Mouse (Mus musculus): Measurements from ENCODE around the gene Sema3a. TPM values are rescaled to one million over a fixed set of nuclear protein-coding genes. Genes with fewer than 3 reads are reported as not detected.
"Not testable (repeated sequence)": the region's sequence is repeated elsewhere in the genome, so short reads cannot be mapped to it uniquely, and the experiment has no call there.

Sema3a gene
- polyA plus RNA-seq, 1 experiment: 0.28 TPM

DNA sequence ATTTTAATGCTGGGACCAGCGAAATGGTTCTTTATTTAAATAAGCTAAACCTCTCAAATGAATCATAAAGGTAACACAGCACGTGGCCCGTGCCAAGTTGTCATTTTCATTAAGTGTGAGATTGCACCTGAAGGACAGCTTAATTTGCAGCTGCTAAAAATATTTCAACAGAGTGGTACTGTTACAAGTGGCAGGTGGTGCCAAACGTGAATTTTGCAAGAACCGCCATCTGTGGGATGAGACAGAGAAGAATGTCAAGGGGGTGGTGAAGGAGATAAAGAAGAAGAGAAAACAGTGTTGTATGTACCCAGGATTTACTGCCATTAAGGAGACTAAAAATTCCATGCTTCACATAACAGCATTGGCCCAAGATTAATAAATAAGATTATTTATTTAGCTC, 423.9 kb downstream of the Sema3a start:
- peak; percentile 19 for DNase-seq (ENCODE audit: low read depth)

DNA sequence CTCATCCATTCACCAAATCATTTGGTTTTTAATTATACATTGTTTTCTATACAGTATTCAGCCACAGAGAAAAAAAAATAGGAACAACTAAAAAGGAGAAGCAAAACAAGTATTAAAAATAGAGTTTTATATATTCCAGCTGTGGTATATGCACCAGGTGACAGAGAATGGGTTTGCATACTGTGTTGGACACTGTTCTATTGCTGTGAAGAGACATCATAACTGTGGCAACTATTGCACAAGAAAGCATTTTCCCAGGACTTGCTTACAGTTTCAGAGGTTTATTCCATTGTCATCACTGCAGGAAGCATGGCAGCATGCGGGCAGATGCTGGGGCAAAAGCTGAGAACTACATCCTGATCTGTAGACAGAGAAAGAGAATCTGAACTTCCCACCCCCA, 425.7 kb downstream of the Sema3a start:
- no peak for DNase-seq (ENCODE audit: low read depth)

DNA sequence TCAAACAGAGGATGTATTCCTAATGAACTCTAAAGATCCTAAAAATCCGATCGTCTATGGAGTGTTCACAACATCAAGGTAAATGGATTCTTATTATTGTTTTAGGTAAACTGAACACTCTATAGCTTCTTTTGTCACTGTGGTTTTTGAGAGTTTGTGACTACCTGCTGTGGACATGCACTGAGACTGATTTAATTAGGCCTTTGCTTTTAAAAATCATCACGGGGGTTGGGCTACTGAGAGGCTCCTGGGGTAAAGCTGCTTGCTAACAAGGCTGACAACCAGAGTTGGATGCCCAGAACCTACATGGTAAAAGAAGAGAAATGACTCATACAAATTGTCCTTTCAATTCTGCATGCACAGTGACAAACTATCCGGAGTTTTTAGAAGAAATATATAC, 432.0 kb downstream of the Sema3a start:
- DNase-seq (ENCODE audit: low read depth): no peak

DNA sequence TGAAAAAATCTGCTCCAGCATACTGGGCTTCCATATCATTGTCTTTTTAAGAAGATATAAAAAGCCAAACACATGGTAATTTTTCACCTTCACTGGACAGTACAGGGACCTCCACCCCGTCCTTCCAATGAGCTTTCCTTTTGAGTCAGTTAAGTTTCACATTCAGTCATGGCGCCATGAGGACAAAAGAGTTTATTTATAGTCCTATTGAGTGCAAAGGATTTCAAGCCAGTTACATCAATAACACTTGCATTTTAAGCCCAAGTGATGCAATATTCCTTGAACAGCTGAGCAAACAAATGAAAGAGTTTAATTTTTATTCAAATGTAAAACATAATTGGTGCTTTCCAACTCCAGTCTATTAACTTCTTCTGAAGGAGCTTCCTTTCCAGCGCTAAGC, 448.7 kb downstream of the Sema3a start:
- no peak for DNase-seq (ENCODE audit: low read depth)

DNA sequence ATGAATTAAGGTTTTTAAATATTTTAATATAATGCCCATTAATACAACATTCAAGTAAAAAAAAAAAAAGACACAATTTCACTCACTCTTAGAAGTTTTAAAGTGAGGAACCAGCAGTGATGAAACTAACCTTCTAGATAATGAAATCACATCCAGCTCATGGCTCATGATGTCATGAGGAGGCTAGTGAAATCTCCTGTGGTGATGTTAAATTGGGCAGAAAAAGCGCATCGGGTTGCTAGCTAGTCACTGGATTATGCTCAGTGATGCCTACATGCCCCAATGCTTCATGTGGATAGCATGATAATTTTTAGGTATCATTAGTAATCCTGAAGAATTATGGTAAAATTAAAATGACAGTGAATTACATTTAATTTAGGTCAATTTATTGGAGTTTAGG, 453.9 kb downstream of the Sema3a start:
- DNase-seq (ENCODE audit: low read depth): no peak

DNA sequence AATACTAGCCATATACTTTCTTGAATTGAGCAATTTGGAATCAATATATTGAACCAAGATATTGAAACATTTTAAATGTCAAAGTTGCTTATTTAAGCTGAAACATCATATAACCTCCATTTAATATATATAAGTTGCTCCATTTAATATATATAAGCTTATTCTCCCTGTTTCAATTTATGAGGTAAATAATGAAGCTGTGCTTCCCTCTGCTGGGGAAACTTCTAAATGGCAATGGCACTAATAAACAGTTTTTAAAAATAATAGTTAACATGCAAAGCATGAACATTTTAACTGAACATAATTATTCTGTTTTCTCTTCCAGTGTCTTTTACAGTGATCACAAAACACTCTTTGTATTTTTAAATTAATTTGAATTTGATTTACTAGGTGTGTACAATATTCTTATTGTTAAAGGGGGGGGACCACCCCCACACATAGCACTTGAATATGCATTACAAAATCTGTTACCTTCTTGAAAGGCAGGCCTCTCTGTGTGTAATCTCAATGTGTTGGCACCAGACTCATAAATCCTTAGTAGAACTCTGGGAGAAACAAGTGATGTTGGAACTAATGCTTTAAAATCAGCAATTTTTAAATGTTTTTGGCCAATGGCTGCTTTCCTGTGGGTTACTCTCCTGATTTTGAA, 460.5 kb downstream of the Sema3a start:
- no peak for DNase-seq (ENCODE audit: low read depth)

DNA sequence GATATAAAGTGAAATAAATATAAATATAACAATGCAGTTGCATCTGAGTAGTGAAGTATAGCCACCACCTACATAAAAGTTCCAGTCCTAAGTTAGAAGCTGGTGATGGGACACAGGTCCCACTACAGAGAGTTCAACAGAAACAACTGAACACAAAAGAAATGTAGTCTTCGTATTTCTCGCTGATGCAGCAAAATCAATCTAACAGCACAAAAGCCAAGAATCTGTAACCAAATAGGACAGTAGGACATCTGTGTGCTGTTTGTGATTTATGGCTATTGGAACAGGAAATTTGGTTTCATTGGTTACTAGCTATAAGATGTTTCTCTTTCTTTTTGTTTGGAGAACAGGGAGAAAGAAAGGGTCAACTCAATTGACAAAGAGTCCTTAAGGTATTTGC, 469.2 kb downstream of the Sema3a start:
- DNase-seq (ENCODE audit: low read depth): no peak

DNA sequence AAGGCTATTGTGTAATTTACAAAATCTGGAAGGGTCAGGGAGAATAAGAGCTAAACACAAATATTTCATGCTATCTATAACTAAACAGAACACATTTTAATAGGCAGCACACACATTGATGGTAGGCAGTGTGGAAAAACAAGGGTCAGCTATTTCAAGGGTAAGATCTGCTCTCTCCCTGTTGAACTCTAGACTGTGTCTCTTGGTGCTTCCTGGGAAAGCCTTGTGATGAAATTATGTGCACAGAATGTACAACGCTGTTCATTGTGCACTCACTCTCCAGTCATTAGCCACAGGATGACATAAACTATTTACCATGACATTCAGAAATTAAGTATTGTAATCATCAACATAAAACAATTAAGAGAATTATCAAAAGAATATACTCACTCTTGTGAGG, 486.4 kb downstream of the Sema3a start:
- DNase-seq (ENCODE audit: low read depth): no peak

DNA sequence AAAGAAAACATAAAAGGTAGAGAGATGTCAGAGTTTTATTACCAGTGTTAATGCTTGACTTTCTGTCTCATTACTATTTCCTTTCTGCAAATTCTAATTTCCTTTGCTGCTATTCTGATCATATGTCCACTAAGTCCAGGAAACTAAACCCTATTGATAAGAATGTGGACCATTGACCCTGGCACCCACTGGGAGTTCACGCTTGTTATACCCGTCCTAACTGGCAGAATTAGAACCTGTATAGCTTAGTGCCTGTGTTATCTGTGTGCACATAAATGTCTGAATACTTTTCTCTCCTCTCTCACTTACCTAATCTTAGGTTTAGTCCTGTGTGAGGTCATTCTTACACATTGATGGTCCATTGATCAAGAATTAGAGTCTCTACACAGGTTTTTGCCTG, 486.9 kb downstream of the Sema3a start:
- no peak for DNase-seq (ENCODE audit: low read depth)

DNA sequence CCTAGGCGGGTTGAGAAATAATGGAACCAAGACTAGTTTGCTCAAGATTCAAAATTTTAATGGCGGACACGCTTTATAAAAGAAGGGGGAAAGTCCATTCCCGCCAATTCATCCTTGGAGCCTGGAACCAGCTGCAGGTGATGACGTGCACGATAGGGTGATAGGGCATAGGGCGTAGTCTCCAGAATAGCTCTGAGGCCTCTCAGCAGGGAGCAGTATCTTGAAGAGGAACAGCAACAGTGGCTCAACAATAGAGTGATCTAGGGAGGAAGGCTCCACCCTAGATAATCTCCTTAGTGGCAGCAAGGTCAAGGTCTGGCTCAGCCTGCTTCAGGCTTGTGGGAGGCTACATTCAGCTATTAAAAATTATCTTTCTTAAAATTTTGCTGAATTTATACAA, 489.4 kb downstream of the Sema3a start:
- DNase-seq (ENCODE audit: low read depth): not testable (repeated sequence)

DNA sequence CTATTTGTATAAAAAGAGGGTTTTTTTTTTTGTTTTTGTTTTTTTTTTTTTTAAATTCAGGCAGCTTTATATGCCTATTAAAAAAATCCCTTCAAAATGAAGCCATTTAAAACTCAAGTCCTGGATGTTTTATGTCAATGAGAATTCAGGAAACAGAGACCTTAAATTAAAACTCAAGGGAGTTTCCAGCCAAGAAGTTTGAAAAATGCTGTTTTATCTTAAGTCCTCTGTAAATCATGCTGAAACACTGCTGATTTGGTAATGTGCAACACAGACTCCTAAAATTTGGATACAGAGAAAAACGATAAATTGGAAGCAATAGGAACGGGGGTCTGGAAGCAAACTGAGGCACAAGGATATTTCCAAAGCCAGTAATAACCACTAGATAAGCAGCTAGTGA, 490.7 kb downstream of the Sema3a start:
- DNase-seq (ENCODE audit: low read depth): no peak

DNA sequence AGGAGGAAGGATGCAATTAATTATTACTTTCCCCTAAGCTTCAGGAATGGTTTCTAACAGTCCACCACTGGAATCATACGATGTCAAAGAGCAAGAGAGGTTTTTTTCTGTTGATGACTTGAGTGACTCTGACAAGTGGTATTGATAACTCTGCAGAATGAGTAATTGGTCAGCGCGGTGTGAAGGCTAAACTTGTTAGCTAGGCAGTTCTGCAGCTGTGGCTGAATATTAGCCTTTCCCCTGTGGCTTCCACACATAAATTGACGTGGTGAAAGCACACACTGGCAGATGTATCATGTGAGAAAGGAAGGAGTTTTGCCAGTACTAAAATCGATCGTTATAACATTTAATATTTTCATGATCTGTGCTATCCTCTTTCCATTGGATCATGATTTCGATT, 497.4 kb downstream of the Sema3a start:
- DNase-seq (ENCODE audit: low read depth): no peak

DNA sequence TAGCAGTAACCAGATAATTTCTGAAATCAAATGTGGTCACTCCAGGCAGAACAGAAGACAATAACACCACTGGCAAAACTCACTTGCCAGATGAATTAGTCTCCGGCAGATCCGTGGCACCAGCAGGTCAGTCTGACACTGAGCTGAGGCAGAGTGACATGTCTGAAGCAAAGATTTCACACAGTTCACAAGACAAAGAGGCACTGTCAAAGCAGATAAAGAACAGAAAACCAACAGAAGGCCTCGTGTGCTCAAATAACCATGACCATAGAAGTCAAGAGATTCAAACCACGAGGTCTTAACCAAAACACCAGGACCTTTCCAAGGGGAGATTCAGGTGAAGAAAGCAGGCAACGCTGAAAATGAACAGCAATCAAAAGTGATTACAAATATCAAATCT, 499.5 kb downstream of the Sema3a start:
- DNase-seq (ENCODE audit: low read depth): no peak

DNA sequence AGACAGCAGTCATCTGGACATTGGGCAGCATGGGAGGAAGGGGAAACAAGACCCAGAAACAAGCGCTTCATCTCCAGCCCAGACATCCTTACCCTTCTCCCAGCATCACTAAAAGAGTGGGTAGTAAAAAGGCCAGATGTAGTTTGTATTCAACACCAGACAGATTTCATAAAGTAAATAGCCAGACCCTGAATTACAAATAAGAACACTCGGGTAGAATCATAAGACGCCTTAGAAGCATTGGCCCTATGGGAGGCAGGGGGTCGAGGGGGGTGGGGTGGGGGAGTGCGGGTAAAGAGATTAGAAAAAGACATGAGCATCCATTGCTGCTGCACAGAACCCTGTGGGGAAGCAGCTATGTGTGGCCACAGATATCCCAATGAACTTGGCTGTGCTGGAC, 500.9 kb downstream of the Sema3a start:
- DNase-seq (ENCODE audit: low read depth): no peak

DNA sequence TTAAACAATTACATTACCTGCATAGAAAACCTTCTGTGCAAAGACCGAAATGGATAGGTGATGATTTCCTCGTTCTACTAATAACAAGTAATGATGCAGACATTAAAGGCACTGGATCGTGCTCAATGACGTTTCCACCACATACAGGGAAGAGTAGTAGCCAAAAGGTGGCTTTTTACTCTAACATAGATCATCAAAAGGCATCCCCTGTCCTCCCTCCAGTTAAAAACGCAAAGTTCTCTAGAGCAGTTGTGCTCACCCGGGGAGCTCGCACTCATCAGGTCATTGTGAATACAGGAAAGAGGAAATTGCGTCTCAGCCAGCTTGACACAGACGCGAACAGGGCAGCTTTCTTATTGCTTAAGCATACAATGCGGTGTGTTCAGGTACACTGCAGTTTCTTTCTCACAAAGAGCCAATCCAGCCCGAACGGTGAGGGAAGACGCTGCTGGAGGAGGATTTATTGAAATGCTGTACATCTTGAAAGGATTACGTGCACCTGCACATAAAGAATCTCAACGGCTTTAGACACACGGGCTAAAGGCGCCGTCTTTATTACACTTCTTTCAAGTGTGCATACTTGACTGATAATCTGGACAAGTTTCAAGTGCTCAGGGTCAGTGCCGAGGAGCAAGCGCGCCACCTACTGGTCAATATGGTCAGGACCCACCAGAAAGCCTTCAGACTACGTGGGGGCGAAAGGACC, 503.5 kb downstream of the Sema3a start:
- peak; percentile 5 for DNase-seq (ENCODE audit: low read depth)

DNA sequence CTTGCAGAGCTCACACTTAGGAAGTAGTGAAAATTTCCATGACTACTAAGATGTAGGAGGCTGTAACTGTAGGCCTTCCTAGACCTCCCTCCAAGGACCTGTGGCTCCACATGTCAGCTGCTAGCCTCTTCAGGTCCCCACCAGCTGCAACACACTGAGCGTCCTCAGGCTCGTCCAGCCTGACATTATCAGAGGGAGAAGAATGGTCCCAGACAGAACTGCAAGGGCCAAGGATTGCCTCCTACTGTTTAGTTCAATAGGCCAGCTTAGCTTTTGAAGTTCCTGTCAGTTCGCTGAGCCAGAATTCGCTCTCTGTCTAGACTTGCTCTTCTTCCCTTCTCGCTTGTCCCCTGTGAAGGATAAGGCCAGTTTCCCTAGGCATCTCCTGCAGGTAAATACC, 504.7 kb downstream of the Sema3a start:
- no peak for DNase-seq (ENCODE audit: low read depth)

DNA sequence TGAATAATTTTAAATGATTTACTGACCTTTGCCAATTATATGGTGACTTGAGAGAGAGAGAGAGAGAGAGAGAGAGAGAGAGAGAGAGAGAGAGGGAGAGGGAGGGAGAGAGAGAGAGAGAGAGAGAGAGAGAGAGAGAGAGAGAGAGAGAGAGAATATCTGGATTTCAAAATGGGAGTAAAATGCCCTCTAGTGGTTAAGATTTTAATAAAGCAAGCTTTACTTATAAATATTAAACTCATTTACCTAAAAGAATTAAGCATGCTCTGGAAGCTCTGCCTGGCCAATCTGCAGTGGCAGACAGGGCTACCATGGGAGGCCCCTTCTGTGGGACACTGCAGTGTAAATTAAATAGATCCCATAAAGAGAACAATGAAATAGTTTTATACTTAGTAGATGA, 505.5 kb downstream of the Sema3a start:
- no peak for DNase-seq (ENCODE audit: low read depth)

DNA sequence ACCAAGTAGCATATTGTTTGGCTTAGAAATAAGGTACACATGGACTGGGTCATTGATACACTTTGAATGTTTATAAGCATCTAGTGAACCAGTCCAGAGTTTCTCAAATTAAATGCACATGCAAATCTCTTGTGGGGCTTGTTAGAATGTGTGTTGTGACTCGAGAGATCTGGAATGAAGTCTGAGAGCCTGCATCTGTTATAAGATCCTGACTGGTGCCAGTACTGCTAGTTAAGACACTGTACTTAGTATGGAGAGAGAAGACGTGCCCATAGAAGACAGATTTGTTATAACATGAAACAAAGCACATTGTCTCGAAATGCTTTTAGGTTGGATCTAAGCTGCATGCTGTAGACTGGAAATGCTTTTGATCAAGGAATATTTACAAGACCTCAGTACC, 511.0 kb downstream of the Sema3a start:
- no peak for DNase-seq (ENCODE audit: low read depth)

Measured in gonadal fat pad, adult 2 months (tissue).